Comparison of ENCODE assay signal across 8 mouse cellular contexts in the genomic region with DNA sequence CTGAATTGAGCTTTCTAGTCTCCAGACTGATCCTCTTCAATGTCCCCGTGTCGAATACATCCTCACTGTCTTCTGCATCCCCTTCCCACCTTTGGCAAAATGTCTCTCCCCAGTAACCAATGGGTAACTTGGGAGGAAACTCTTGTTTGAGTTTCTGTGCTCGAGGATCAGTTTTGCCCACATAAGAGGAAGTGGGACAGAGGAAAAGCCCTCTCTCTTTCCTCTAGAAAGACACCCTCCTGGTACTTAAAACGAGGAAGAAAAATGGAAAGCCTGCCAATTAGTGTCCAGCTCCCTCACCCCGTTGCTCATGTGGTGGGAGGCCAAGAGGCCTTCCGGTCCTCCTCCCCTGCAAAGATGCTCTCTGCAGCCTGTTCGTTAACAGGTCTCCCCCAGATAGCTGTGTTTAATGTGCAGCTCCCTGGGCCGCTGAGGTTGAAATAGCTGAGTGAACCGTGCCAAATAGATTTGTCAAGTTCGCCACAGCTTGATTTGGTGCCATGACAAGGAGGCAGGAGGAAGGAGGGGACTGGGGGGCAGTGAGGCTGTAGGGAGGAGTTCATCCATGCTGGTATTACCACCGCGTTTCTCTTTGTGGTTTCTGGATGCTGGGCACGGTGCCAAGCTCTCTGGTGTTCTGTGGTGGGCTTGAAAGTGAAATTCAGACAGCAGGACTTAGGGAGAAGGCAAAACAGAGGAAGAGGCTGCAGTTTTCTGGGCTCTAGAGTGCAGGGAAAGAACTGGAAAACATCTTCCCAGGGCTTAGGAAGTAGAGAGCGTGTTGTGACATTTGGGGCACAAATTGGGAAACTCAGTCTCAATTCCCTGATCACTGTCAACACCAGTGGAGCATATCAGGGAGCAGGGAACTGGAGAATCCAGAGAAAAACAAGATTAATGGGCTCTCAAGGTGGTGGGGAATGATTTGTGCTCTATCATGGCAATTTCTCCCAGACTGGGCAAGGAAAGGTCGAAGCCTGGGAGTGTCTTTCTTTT. TPM values are rescaled to one million over a fixed set of nuclear protein-coding genes. Genes with fewer than 3 reads are reported as not detected.
DNase-seq lines count a peak whose midpoint lies in the region; ATAC-seq and TF ChIP-seq lines count a peak whose summit lies in the region.
"Had no signal": no experiment of that assay in that cellular context is flagged by ENCODE, and none has a peak within 500 bp of the region (broad histone marks: within the 10 kb centered on the region; RNA-seq: fewer than 3 reads in every experiment).

No protein-coding gene starts in this region.

- H3K4me1 ChIP-seq in liver, adult 2 months (ENCODE audit: control insufficient read depth, insufficient read depth, low read length): peaks cover 21% of the 10 kb centered on the region
- no peaks in the 10 kb centered on the region for H3K4me1 ChIP-seq in liver, embryonic 12.5 days
- peaks cover 54% of the 10 kb centered on the region for H3K4me1 ChIP-seq in embryonic facial prominence, embryonic 13.5 days
- H3K4me1 ChIP-seq in heart, embryonic 11.5 days (ENCODE audit: control insufficient read depth, insufficient read depth, low read length): peaks cover 16% of the 10 kb centered on the region
- H3K4me1 ChIP-seq: liver, embryonic 13.5 days had no signal

- H3K9ac ChIP-seq in liver, adult 2 months (ENCODE audit: low read depth, low read length): no peak overlapping the region; the same call in 1 of the 2 replicates
- H3K9ac ChIP-seq in liver, embryonic 12.5 days: no peak overlapping the region
- H3K9ac ChIP-seq in embryonic facial prominence, embryonic 13.5 days: no peak overlapping the region
- H3K9ac ChIP-seq in heart, embryonic 11.5 days (ENCODE audit: low read depth, low read length): no peak overlapping the region
- H3K9ac ChIP-seq: liver, embryonic 13.5 days had no signal

- H3K27ac ChIP-seq in liver, adult 2 months (replicated peaks; ENCODE audit: insufficient read depth, low read depth, low read length): peak overlapping the region; percentile 9
- no peak overlapping the region for H3K27ac ChIP-seq in liver, embryonic 12.5 days
- H3K27ac ChIP-seq in embryonic facial prominence, embryonic 13.5 days: peak overlapping the region; percentile 77
- H3K27ac ChIP-seq in heart, embryonic 11.5 days (ENCODE audit: low read depth, low read length): peak overlapping the region; percentile 38; the same call in 1 of the 2 replicates
- H3K27ac ChIP-seq: liver, embryonic 13.5 days had no signal

- TF ChIP-seq CTCF in liver, adult 2 months (IDR thresholded peaks at IDR 0.05; ENCODE audit: low read depth, low read length): no peak

- DNase-seq in liver, adult 2 months (ENCODE audit: extremely low read depth, low read depth, low spot score): peak; percentile 80
- DNase-seq in lung, postnatal 4 days: peak; percentile 32 to 44
- DNase-seq in urinary bladder, adult 18-20 months (ENCODE audit: low spot score in 2 of 2): no peak
- DNase-seq in gastrocnemius, adult 8-10 months (ENCODE audit: low spot score in 2 of 2): no peak
- DNase-seq: liver, embryonic 13.5 days had no signal

- H3K36me3 ChIP-seq in liver, adult 2 months (ENCODE audit: control insufficient read depth, insufficient read depth, low read length): no peaks in the 10 kb centered on the region
- no peaks in the 10 kb centered on the region for H3K36me3 ChIP-seq in liver, embryonic 12.5 days
- H3K36me3 ChIP-seq in embryonic facial prominence, embryonic 13.5 days: peaks cover 48% of the 10 kb centered on the region
- peaks cover 3% of the 10 kb centered on the region; the same call in 1 of the 2 replicates for H3K36me3 ChIP-seq in heart, embryonic 11.5 days (ENCODE audit: control insufficient read depth, insufficient read depth, low read length)
- H3K36me3 ChIP-seq: liver, embryonic 13.5 days had no signal

- no peak for TF ChIP-seq POLR2A in liver, adult 2 months (IDR thresholded peaks at IDR 0.05; ENCODE audit: extremely low read depth, insufficient read depth, low read length)

- ATAC-seq in liver, embryonic 12.5 days: no peak
- ATAC-seq in embryonic facial prominence, embryonic 13.5 days (ENCODE audit: insufficient number of reproducible peaks, insufficient read depth, low FRiP score, low TSS enrichment, low read depth): peak; percentile 75; the same call in 1 of the 2 replicates
- no peak for ATAC-seq in heart, embryonic 11.5 days (replicated peaks; ENCODE audit: insufficient number of reproducible peaks, low FRiP score, low TSS enrichment)

- no peaks in the 10 kb centered on the region for H3K9me3 ChIP-seq in liver, embryonic 12.5 days (replicated peaks)
- H3K9me3 ChIP-seq in embryonic facial prominence, embryonic 13.5 days: no peaks in the 10 kb centered on the region
- no peaks in the 10 kb centered on the region for H3K9me3 ChIP-seq in heart, embryonic 11.5 days (replicated peaks; ENCODE audit: control insufficient read depth, low read length)
- H3K9me3 ChIP-seq: liver, embryonic 13.5 days had no signal

- no peaks in the 10 kb centered on the region for H3K27me3 ChIP-seq in liver, adult 2 months (ENCODE audit: control insufficient read depth, insufficient read depth, low read length)
- H3K27me3 ChIP-seq in liver, embryonic 12.5 days (replicated peaks): no peaks in the 10 kb centered on the region; the same call in 1 of the 2 replicates
- H3K27me3 ChIP-seq in embryonic facial prominence, embryonic 13.5 days: peaks cover 6% of the 10 kb centered on the region; the same call in 1 of the 2 replicates
- no peaks in the 10 kb centered on the region for H3K27me3 ChIP-seq in heart, embryonic 11.5 days (ENCODE audit: control insufficient read depth, insufficient read depth, low read length)
- H3K27me3 ChIP-seq: liver, embryonic 13.5 days had no signal

- 50% methylated on average over 15 of the region's 15 CpGs for WGBS in liver, adult 2 months
- 49% methylated on average over 15 of the region's 15 CpGs for WGBS in liver, embryonic 12.5 days (ENCODE audit: insufficient replicate concordance)
- WGBS in embryonic facial prominence, embryonic 13.5 days: 25% methylated on average over 15 of the region's 15 CpGs
- 55% methylated on average over 15 of the region's 15 CpGs for WGBS in heart, embryonic 11.5 days (ENCODE audit: insufficient replicate concordance)

- H3K79me2 ChIP-seq in liver, adult 2 months (ENCODE audit: control insufficient read depth, insufficient read depth, low read length): no peaks in the 10 kb centered on the region

- H3K4me3 ChIP-seq in liver, adult 2 months (ENCODE audit: insufficient read depth, low read depth, low read length): no peak overlapping the region
- no peak overlapping the region for H3K4me3 ChIP-seq in liver, embryonic 12.5 days
- H3K4me3 ChIP-seq in embryonic facial prominence, embryonic 13.5 days: no peak overlapping the region
- no peak overlapping the region for H3K4me3 ChIP-seq in heart, embryonic 11.5 days (ENCODE audit: low read depth, low read length)
- H3K4me3 ChIP-seq: liver, embryonic 13.5 days had no signal

- H3K4me2 ChIP-seq in liver, embryonic 12.5 days: no peak overlapping the region
- H3K4me2 ChIP-seq in embryonic facial prominence, embryonic 13.5 days: peak overlapping the region; percentile 32
- H3K4me2 ChIP-seq in heart, embryonic 11.5 days: no peak overlapping the region
- H3K4me2 ChIP-seq: liver, embryonic 13.5 days had no signal

RNA-seq across cellular contexts. Expression of gene Nrp2, which starts 48.2 kb away (rescaled TPM):
- 8.3 and 11.4 TPM in 2 replicates for total RNA-seq in liver, adult 2 months (2014; rRNA removed)
- 3.2 and 3.3 TPM in 2 replicates for polyA plus RNA-seq in liver, adult 2 months (2012; rRNA removed)
- polyA plus RNA-seq in liver, embryonic 12.5 days (2016; fragmentation: Nextera tagmentation; extraction: Ambion mirVana): 2.0 and 2.5 TPM in 2 replicates
- polyA plus RNA-seq in embryonic facial prominence, embryonic 13.5 days (2015; fragmentation: Nextera tagmentation; extraction: Ambion mirVana): 48.3 and 51.3 TPM in 2 replicates
- 5.5 and 5.8 TPM in 2 replicates for polyA plus RNA-seq in heart, embryonic 11.5 days (2014; fragmentation: Nextera tagmentation; extraction: Ambion mirVana)
- total RNA-seq in gastrocnemius, adult 8-10 months (2022): 1 to 10 TPM; 3.3 to 4.3 (median 4.1) TPM

Comparison
In these comparisons a context has a peak if more than half of its experiments do, and no peak if none do; other contexts are left out.
1. DNase-seq: peak in liver, adult 2 months (single experiment) and lung, postnatal 4 days (2 of 2); none in urinary bladder, adult 18-20 months (0 of 2) and gastrocnemius, adult 8-10 months (0 of 2).